Mouse (Mus musculus) spleen, postnatal 10 days (tissue): ENCODE results near the gene Itpr3.

Source experiments
- DNase-seq, 2 experiments: peaks; one replicate each; pipeline ENCODE4 v3.0.0; 2021 to 2022; ENCODE audit warnings: low spot score in 2 of 2

The Itpr3 gene

DNA sequence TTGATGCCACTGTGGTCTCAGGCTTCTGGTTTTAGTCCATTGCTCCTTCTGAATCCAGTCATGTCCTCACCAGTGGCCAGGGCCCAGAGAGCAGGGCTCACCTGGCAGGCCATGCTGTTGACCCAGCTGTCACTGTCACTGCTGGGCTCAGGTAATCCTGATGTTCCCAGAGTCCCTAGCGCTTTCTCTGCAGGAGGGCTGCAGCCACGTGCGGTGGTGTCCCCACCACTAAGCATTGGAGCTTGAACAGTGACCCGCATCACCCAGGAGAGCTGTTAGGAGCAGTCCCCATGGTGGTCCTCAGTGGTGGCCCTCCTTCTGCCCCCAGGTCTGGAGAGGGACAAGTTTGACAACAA, 62.4 kb downstream of the Itpr3 start:
- no peak for DNase-seq

DNA sequence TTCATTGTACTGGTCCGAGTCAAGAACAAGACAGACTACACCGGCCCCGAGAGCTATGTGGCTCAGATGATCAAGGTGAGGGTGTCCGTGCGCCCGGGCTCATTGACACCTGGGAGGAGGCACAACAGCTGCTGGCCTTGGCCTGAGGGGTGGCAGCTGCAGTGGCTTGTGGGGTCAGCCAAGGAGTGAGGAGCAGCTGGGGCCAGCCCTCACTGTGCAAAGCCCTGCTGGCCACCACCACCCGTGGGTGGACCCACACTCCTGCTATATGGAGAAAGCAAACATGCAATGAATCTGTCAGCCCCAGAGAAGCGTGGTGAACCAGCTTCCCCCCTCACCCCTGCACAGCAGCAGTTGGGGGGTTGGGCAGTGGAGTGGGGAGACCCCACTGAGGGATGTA, 62.9 kb downstream of the Itpr3 start:
- DNase-seq = no peak

DNA sequence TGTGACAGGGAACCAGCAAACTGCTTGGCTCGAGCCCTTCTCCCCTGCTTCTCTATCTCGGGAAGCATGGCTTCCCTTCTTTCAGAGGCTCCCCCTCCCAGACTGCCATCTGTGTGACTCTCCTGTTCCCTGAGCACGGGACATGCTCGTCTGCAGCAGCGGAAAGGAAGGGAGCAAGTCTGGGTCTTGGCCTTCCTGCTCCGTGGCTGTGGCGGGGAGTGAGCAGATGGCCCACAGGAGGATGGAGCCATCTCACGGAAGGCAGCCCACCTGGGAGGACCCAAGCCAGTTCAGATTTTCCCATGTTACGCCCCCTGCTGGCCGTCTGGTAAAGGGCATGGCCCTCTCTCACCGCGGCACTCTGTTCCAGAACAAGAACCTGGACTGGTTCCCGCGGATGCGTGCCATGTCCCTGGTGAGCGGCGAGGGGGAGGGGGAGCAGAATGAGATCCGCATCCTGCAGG, 63.5 kb downstream of the Itpr3 start:
- peak in 1 of 2 experiments; percentile 52 for DNase-seq

DNA sequence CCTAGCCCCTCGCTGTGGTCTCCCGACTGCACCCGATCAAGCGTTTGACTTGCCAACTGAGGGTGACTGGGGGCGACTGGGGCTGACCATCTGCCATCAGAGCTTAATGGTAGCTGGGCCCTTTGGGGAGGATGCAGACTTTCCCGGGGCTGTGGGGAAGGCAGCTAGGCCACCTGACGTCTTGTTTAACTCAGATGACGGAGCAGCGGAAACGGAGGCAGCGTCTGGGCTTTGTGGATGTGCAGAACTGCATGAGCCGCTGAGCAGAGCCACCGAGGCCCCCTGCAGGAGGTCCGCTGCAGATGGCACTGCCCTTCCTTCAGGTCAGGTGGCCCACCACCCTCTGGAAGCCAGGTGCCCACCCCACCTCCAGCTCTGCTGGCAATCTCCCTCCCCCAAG, 64.2 kb downstream of the Itpr3 start:
- no peak for DNase-seq

DNA sequence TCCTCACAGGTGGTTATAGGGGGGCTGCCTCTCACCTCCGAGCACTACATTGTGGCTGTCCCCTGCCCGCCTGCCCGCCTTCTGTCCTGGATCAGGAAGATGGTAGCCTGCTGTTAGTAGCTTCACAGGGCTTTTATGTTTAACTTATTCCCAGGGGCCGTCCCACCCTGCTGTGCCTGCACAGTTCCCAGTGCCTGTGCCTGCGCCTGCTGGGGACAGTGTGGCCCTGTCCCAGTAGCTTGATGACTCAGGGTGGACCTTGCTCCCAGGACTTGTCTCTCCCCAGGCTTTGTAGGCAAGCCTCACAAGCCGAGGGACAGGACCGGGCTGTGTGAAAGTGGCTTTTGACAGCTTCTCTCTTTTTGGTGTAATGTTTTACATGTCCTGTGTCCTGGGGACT, 64.7 kb downstream of the Itpr3 start:
- DNase-seq = no peak

DNA sequence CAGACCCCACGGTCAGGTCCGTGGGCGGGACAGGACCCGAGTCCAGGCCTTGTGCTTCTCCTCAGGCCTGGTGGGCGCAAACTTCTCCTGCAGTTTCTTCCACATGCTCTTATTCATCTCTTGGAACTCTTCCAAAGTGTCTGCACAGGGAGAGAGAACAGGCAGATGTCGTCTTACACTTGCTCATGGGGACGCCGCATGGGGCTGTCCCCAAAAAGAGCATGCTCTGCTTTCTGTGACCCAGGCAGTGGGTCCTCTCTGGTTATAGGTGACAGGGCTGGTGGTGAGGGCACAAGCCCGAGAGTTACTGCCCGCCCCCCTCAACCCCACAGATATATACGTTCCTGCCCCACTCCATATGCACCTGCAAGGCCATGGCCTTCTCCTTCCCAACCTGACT, 65.6 kb downstream of the Itpr3 start:
- no peak for DNase-seq

DNA sequence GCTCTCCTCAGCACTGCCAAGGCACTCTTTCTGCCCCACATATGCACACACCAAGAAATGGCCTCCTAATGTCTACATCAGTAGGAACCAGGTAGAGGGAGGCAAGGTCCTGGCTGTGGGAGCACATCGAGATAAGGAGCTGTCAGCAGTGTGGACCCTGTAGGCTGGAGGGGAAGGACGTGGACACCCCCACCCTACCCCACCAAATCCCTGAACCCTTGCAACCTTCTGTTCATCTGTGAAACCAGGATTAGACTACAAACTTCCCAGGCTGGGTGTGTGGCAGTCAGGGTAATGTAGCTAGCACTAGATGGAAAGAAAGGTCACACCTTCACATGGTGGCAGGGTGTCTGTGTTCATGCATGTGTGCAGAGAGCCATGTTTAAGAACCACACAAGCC, 66.0 kb downstream of the Itpr3 start:
- DNase-seq = no peak

DNA sequence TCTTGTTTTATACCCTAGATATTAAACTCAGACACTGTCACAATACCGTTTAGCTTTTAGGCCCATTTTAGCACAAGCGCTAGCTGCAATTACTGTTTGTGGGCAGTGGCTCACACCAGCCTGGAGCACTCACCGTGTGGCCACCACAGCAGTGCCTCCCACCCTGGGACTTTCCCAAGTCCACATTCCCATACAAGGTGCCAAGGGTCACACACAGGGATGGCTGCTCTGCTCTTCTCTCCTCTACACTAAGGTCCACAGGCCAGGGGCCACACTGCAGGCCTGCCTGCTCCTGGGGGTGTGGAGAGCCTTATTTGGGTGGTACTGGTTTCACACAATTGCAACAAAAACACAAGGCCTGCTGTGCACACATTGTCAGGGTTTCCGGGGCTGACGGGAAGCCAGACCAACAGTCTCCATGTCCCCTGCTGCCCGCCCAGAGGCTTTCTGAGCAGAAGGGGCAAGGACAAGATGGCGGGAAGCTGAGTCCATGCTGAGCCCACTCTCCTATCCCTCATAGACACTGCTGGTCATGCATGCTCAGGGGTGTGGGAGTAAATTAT, 66.8 kb downstream of the Itpr3 start:
- DNase-seq = no peak

DNA sequence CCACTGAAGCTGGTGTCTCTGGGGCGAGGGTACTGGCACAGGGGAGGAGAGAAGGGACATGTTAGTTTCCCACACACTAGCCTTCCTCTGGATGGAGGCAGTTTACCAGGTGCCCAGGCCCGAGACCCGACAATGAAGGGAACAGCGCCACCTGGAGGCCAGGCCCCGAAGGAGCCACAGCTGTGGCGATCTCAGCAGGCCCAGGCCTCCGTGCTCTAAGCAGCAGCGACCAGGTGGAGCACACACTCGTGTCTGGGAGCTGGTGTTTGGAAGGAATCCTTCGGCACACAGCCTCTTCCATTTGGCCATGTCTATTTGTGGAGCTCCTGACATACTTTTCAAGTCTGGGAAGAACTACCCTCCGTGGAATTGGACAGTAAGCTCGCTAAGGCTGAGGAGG, 68.1 kb downstream of the Itpr3 start:
- peak; percentile 72 to 88 for DNase-seq

DNA sequence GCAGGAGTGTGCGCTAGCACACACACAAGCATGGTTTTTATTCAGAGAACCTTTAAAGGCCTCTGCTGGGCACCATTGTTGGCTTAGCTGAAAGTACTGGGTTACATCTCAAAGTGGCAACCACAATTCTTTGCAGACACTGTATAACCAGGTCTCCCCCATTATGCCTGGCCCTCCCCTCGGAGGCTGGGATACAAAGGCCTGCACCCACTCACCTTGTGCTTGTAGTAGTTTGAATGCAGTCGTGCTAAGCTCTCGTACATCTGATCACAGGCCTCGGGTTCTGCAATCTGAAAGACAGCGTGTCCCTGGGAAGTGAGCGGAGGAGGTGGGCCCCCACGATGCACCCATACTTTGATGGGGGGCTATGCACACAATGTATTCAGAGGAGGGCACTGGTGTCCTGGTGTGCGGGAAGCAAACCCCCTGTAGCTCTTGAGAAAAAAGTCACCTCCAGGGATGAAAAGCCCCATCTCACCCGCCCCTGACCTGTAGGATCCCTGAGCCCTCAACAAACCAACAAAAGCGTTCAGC, 68.6 kb downstream of the Itpr3 start:
- no peak for DNase-seq

DNA sequence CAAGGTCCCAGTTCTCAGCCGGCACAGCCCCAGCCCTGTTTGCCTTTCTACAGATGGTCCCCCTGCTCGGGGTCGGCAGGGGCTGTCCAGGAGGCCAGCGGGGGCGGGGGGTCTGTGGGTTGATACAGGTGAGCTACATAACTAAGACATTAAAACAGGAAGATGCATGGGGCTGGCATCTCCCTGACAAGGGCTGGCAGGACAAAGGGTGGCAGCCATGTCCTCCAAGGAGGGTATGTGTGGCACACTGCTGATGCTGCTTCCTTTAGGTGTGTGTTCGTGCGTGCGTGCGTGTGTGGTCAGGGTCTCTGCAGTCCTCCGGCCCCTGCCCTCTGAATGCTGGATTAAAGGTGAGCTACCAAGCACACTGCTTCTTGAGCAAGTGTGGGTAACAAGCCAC, 69.9 kb downstream of the Itpr3 start:
- no peak for DNase-seq

DNA sequence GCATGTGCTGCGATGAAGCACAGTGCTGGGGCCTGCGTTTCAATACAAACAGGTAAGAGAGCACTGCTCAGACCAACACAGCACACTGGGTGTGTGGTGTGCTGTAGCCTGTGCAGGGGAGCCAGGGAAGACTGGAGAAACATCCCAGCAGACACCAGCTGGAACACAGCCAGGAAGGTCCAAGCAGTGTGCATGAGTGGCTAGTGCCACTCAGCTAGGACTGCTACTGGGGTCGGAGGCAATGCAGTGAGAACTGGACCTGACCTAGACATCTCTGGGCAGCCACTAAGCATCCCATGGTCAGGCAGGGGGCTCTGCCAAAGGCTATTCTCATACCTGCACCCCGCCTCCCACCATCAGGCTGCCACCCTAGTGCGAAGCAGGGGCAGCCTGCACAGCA, 71.1 kb downstream of the Itpr3 start:
- DNase-seq = no peak

DNA sequence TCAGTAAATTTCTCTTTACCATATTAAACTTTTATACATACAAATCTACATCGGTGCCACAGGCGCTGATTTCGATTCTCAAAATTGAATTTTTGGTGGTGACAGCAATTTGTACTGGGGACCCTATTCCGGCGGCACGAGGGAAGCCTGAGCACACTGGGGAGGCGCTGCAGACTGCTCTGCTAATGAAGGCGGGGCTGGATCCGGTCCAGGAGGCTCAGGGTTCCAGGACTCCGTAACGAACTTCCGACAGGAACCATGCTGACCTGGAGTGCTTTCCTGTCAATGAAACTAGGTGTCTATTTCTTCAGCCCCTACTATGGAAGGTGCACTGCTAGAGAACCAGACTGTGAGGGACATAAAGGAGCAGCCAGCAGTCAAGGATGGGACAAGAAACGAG, 72.2 kb downstream of the Itpr3 start:
- no peak for DNase-seq

DNA sequence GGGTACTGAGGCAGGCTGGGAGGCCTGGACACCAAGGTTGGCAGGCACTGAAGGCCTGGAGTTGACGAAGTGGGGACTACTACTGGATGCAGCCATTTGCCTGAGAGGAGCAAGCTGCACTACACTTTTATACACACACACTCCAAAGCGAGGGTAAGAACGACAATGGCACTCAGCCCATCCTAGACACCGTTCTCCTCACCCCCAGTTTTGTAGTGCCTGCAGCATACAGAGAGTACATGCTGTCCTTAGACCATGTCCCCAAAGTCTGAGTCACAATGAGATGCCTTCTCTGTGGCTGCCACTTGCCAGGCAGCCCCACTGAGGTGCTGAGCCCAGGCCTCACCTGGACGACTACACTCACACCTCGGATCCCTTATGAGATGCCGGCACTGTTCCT, 72.7 kb downstream of the Itpr3 start:
- no peak for DNase-seq

DNA sequence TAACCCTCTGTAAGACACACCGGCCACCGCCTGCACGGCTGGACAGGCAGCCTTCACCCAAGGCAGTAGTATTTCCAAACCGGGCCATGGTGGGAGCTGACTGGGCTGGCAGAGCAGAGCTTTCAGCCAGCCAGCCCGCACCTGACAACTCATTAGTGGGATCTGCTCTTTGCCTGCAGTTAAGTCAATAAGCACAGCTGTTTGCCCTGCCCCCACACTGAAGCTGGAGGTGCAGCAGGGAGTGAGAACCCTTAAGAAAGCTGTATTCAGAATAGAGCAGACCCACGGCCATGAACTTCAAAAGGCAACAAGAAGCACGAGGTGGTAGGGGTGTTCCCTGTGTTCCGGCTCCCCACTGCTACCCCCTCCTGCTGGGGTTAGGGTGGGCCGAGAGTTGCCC, 73.1 kb downstream of the Itpr3 start:
- DNase-seq = no peak

DNA sequence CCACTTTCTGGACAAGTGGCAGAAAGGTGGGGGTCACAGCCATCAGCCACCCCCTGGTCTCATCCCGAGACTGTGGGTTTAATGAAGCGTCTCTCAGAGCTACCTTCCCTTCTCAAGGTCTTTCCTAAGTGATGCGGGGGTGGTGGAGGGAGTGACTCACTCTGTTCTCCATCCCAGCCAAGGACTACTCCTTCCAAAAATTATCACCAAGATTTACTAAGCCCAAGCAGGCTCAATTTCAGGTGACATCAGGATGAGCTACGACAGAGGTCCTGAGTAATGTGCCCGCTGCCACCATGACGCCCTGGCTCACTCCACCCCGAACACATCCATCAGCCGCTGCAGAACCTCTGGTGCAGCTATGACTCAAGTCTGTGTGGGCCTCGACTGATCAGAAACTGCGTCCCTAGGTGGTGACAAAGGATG, 74.1 kb downstream of the Itpr3 start:
- no peak for DNase-seq

DNA sequence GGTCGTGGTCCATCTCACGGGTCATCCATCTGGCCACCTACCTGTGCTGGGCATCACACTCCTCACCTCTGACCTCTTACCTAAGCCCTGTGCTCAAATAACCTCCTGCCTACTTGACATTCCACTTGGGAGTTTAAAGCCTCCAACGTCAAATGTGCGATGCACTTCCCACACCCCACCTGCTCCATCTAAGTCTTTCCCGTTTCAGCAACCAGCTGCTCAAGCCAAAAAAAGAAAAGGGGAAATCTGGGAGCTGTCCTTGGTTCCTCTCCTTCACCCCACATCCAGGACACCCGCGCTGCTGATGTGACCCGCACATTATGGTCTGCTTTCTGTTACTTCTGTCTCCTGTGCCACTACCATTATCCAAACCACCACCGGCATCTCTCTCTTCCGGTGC, 75.1 kb downstream of the Itpr3 start:
- no peak for DNase-seq

DNA sequence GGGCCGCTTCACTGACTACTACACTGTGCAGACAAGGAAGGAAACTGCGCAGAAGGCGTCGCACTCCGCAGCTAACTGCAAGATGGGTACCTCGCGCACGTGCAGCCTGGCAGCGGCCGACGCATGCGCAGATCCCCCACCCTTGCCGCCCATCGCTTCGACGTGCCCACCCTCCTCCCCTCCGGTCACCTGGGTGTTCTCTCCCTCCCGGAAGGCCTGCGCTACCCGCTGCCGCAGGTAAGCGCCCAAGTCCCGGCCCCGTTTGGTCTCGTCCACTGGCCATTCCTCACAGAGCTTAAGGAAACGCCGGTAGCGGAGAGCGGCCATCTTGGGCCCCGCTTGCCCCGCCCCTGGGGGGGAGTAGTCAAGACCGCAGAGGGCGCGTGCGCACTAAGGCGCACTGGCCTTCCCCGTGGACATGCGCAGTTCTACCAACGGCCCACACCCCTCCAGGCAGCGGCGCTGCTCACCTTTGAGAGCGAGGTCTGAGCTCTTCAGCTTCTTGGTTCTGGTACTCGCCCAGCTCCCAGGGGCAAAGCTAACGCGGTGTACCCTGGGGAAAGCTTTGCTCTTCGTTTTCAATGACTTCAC, 76.5 kb downstream of the Itpr3 start, which contains the start of gene Uqcc2:
Gene Uqcc2, minus strand, starts transcription at position 366 of the 591 bp plus-strand sequence.
- peak; percentile 96 to 98 for DNase-seq

DNA sequence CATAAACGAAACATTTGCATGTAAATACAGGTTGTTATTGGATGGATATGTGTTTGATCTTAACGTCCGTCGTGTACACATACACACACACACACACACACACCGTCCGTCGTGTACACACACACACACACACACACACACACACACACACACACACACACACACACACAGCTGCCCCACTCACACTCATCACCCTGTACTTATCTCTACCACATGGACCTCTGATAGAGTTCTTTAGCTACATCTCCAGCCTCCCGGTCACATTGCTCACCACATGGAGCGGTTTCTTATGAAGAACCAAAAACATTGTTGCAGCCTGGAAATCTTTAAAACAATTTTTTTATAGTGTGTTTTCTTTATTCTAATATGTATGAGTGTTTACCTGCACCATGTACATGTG, 77.1 kb downstream of the Itpr3 start:
- no peak for DNase-seq

DNA sequence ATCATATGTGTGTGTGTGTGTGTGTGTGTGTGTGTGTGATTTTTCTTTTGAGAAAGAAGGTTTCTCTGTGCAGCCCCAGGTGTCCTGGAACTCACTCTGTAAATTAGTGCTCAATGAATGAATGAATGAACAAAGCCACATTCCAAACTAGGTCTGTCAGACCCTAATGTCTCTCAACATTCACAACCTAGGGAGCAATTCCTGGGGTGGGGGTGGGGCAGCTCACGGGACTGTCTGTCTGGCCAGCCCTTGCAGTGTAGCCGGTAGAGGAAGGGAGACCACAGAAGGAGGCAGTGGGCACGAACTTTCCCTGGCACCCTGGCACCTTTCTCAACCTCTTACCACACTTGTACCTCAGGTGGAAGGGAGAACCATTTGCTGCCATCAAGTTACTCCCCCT, 77.6 kb downstream of the Itpr3 start:
- no peak for DNase-seq

DNA sequence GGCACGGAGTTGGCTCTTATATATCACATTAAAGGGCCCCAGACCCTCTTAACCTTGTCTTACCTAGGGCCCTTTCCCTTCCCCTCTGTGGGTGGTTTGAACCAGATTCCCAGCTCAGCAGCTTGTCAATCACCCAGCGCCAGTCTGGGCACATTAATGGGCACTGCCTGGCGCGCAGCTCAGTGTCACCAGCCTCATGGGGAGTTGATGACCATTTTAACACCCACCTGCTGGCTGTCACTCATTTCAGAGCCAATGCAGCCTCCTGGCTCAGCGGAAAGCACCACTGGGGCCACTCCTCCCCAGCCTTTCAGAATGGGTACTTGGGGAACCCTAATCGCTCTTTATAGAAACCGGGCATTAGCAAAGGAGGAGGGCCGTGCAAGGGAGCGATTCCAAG, 81.3 kb downstream of the Itpr3 start:
- DNase-seq = no peak

DNA sequence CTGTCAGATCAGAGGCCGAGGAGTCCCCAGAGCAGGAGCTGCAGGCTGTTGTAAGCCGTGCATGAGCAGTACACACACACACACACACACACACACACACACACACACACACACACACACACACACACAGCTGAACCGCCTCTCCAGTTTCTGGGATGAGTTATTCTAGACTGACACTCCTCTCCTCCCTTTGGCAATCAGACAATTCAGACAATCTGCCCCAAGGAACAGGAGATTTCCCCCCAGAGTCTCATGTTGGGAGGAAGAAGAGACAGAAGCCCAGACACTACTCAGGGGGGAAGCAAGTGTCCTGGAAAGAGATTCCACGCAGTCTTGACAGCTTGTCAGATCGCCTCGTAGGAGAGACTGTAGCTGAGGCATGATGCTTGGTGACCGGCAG, 82.2 kb downstream of the Itpr3 start:
- no peak for DNase-seq

DNA sequence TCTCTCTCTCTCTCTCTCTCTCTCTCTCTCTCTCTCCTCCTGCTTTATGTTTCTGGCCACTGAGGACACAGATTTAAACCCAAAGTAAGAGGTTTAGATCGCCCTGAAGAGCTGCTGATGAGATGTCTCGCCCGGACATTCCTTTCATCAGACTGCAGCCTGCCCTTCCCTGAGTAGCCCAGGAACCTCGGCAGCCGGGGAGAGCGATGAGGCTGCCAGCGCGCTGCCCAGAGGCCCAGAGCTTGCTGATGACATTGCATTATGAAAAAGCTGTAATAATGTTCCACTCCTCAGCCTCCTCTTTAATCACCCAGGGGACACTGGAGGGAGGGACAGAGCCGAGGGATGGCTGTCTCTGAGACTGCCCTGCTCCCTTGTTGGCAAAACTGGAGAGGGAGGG, 83.2 kb downstream of the Itpr3 start:
- DNase-seq = no peak

DNA sequence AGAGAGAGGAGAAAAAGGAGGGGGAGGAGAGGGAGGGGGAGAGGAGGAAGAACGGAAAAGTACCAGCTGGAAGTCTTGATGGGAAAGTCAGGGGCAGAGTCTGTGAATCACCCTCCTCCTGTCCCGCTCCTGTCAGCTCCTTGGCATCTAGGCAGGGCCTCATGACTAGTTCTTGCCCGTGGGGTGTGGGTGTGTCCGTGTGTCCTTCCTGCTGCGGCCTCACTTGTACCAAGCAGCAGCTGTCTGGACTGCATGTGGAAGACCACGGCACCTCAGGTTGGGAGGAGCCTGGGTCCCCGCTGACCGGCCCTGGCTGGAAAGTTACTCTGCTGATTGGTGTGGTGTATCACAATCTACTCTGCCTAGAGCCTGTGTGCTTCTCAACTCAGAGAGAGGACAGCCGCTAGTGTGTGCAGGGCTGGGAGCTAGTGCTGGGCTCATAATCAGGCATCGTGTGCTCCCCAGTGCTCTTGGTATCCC, 84.9 kb downstream of the Itpr3 start:
- no peak for DNase-seq
